Mouse (Mus musculus) hindbrain, embryonic 15.5 days (tissue): ENCODE results near the gene Stxbp2. TPM values are rescaled to one million over a fixed set of nuclear protein-coding genes. Genes with fewer than 3 reads are reported as not detected.
"Not testable (repeated sequence)": the region's sequence is repeated elsewhere in the genome, so short reads cannot be mapped to it uniquely, and the experiment has no call there.

Source experiments
- ATAC-seq: fragments of 200-750 bp; cut with Nextera tagmentation; 2 replicates; pipeline ENCODE4 v1.8.0; 2017; ENCODE audit warnings: low read depth, moderate number of reproducible peaks, moderate TSS enrichment; ENCODE audit not compliant: low FRiP score
- H3K27ac ChIP-seq: fragments of 300-500 bp; sonication (generic); replicated peaks from 2 replicates; pipeline ENCODE4 v1.5.1; 2015; ENCODE audit warnings: mild to moderate bottlenecking, inconsistent platforms
- H3K27me3 ChIP-seq: fragments of 300-500 bp; sonication (generic); 2 replicates; pipeline ENCODE4 v1.6.1; 2015; ENCODE audit warnings: control low read depth, inconsistent platforms
- H3K36me3 ChIP-seq: fragments of 300-500 bp; sonication (generic); 2 replicates; pipeline ENCODE4 v1.6.1; 2015; ENCODE audit warnings: control low read depth, inconsistent platforms
- H3K4me1 ChIP-seq: fragments of 300-500 bp; sonication (generic); replicated peaks from 2 replicates; pipeline ENCODE4 v1.6.1; 2015; ENCODE audit warnings: control low read depth, inconsistent platforms
- H3K4me2 ChIP-seq: fragments of 300-500 bp; sonication (generic); 2 replicates; pipeline ENCODE4 v1.6.1; 2015; ENCODE audit warnings: moderate library complexity, mild to moderate bottlenecking, inconsistent platforms
- H3K4me3 ChIP-seq: fragments of 300-500 bp; sonication (generic); 2 replicates; pipeline ENCODE4 v1.5.1; 2015; ENCODE audit warnings: mild to moderate bottlenecking, inconsistent platforms
- H3K9ac ChIP-seq: fragments of 300-500 bp; sonication (generic); 2 replicates; pipeline ENCODE4 v1.6.1; 2015; ENCODE audit warnings: inconsistent platforms
- H3K9me3 ChIP-seq: fragments of 300-500 bp; sonication (generic); 2 replicates; pipeline ENCODE4 v1.6.1; 2016; ENCODE audit warnings: control low read depth, inconsistent platforms
- WGBS: fragments of 180-500 bp; shearing (Covaris S2); methylation state at CpG from one replicate; pipeline ENCODE4 v1.1.7; 2015; 5-methylcytosine and 5-hydroxymethylcytosine counted together
- polyA plus RNA-seq: library from polyadenylated mRNA; unstranded; fragments of >200 nt; fragmentation: Nextera tagmentation; extraction: Ambion mirVana; gene quantifications from 2 replicates; pipeline ENCODE4 v1.2.1, GENCODE M21; 2015

Gene Stxbp2
- polyA plus RNA-seq: 38.0 and 45.3 TPM in 2 replicates

GRCm38 (mm10) chr8:3630647-3631477, at the start of gene Stxbp2:
Gene Stxbp2, plus strand, starts transcription at chr8:3630955.
- no peaks in the 10 kb centered on the region for H3K27me3 ChIP-seq
- H3K36me3 ChIP-seq: no peaks in the 10 kb centered on the region
- H3K9ac ChIP-seq: peak within 1 kb of the TSS; percentile 34
- peaks cover 10% of the 10 kb centered on the region for H3K4me1 ChIP-seq
- no peaks in the 10 kb centered on the region for H3K9me3 ChIP-seq
- 8% methylated on average over 47 of the region's 47 CpGs for WGBS
- ATAC-seq: peak; percentile 83
- no peak within 1 kb of the TSS for H3K27ac ChIP-seq
- peak within 1 kb of the TSS; percentile 78 for H3K4me2 ChIP-seq
- H3K4me3 ChIP-seq: peak within 1 kb of the TSS; percentile 46

GRCm38 (mm10) chr8:3581961-3582360, 48.8 kb upstream of the Stxbp2 start:
- 97% methylated on average over 3 of the region's 3 CpGs for WGBS
- not testable (repeated sequence) for ATAC-seq

GRCm38 (mm10) chr8:3586452-3586851, 44.3 kb upstream of the Stxbp2 start:
- no peaks in the 10 kb centered on the region; the same call in 1 of the 2 replicates for H3K4me1 ChIP-seq
- H3K27ac ChIP-seq: no peak overlapping the region
- H3K9me3 ChIP-seq: no peaks in the 10 kb centered on the region
- ATAC-seq: no peak
- H3K4me2 ChIP-seq: no peak overlapping the region; the same call in 1 of the 2 replicates
- no peaks in the 10 kb centered on the region for H3K36me3 ChIP-seq
- no peak overlapping the region for H3K9ac ChIP-seq
- no peaks in the 10 kb centered on the region for H3K27me3 ChIP-seq
- no peak overlapping the region for H3K4me3 ChIP-seq
- WGBS: 98% methylated on average over 2 of the region's 2 CpGs

More at GRCm38 (mm10) chr8:3581961-3582360, 48.8 kb upstream of the Stxbp2 start:
- H3K27ac ChIP-seq, H3K27me3 ChIP-seq, H3K4me3 ChIP-seq, H3K4me2 ChIP-seq, H3K9ac ChIP-seq, H3K36me3 ChIP-seq, H3K4me1 ChIP-seq, H3K9me3 ChIP-seq: not testable (repeated sequence)

- Histone ChIP-seq H3K9me3 (no peaks in the 10 kb centered on the region), H3K4me2 (peak within 1 kb of the TSS; percentile 67), H3K9ac (peak within 1 kb of the TSS; percentile 94), H3K4me1 (no peaks in the 10 kb centered on the region; the same call in 1 of the 2 replicates), H3K4me3 (peak within 1 kb of the TSS; percentile 91), H3K27me3 (no peaks in the 10 kb centered on the region), H3K27ac (peak within 1 kb of the TSS; percentile 87), H3K36me3 (no peaks in the 10 kb centered on the region)
- WGBS: 2% methylated on average over 7 of the region's 7 CpGs
- ATAC-seq: no peak; the same call in 1 of the 2 replicates
Observed at GRCm38 (mm10) chr8:3586993-3587390, 43.8 kb upstream of the Stxbp2 start, which contains the start of gene Camsap3. Gene Camsap3, plus strand, starts transcription at chr8:3587293.

- Histone ChIP-seq H3K36me3 (no peaks in the 10 kb centered on the region), H3K9ac (peak overlapping the region; percentile 94), H3K27me3 (no peaks in the 10 kb centered on the region), H3K4me1 (no peaks in the 10 kb centered on the region; the same call in 1 of the 2 replicates), H3K9me3 (no peaks in the 10 kb centered on the region), H3K27ac (peak overlapping the region; percentile 87), H3K4me3 (peak overlapping the region; percentile 91), H3K4me2 (peak overlapping the region; percentile 67)
- under 1% methylated on average over 74 of the region's 77 CpGs for WGBS
- ATAC-seq: peak; percentile 84
Observed at GRCm38 (mm10) chr8:3587391-3588257, 43.1 kb upstream of the Stxbp2 start.

- WGBS: 2% methylated on average over 11 of the region's 11 CpGs
- peak overlapping the region; percentile 87 for H3K27ac ChIP-seq
Observed at GRCm38 (mm10) chr8:3588258-3588633, 42.5 kb upstream of the Stxbp2 start.

GRCm38 (mm10) chr8:3593470-3593869, 37.3 kb upstream of the Stxbp2 start:
- Histone ChIP-seq H3K4me3 (no peak overlapping the region), H3K4me1 (peaks cover 14% of the 10 kb centered on the region), H3K9me3 (no peaks in the 10 kb centered on the region), H3K9ac (no peak overlapping the region), H3K36me3 (peaks cover 7% of the 10 kb centered on the region; the same call in 1 of the 2 replicates), H3K27me3 (no peaks in the 10 kb centered on the region), H3K4me2 (no peak overlapping the region), H3K27ac (no peak overlapping the region)
- ATAC-seq: no peak
- 65% methylated on average over 3 of the region's 3 CpGs for WGBS

More at GRCm38 (mm10) chr8:3588258-3588633, 42.5 kb upstream of the Stxbp2 start:
- peak overlapping the region; percentile 91 for H3K4me3 ChIP-seq
- ATAC-seq: peak; percentile 68
- no peaks in the 10 kb centered on the region for H3K9me3 ChIP-seq
- peak overlapping the region; percentile 94 for H3K9ac ChIP-seq
- H3K4me1 ChIP-seq: peaks cover 6% of the 10 kb centered on the region
- no peaks in the 10 kb centered on the region for H3K27me3 ChIP-seq
- no peaks in the 10 kb centered on the region for H3K36me3 ChIP-seq
- H3K4me2 ChIP-seq: peak overlapping the region; percentile 67

GRCm38 (mm10) chr8:3594466-3594865, 36.3 kb upstream of the Stxbp2 start:
- Histone ChIP-seq H3K36me3 (peaks cover 15% of the 10 kb centered on the region; the same call in 1 of the 2 replicates), H3K27me3 (no peaks in the 10 kb centered on the region), H3K4me1 (peaks cover 14% of the 10 kb centered on the region), H3K27ac (no peak overlapping the region), H3K9me3 (no peaks in the 10 kb centered on the region), H3K4me2 (no peak overlapping the region), H3K9ac (no peak overlapping the region), H3K4me3 (no peak overlapping the region)
- WGBS: 86% methylated on average over 2 of the region's 2 CpGs
- ATAC-seq: no peak

- H3K4me3 ChIP-seq: no peak overlapping the region
- H3K27ac ChIP-seq: no peak overlapping the region
- no peaks in the 10 kb centered on the region for H3K27me3 ChIP-seq
- H3K9ac ChIP-seq: no peak overlapping the region
- no peaks in the 10 kb centered on the region for H3K9me3 ChIP-seq
- peaks cover 46% of the 10 kb centered on the region for H3K36me3 ChIP-seq
- H3K4me1 ChIP-seq: peaks cover 10% of the 10 kb centered on the region
- ATAC-seq: no peak
- WGBS: 83% methylated on average over 3 of the region's 3 CpGs
- H3K4me2 ChIP-seq: no peak overlapping the region
Observed at GRCm38 (mm10) chr8:3598054-3598453, 32.7 kb upstream of the Stxbp2 start.

GRCm38 (mm10) chr8:3599219-3599618, 31.5 kb upstream of the Stxbp2 start:
- H3K9ac ChIP-seq: no peak overlapping the region
- no peaks in the 10 kb centered on the region for H3K27me3 ChIP-seq
- 73% methylated on average over 1 of the region's 1 CpGs for WGBS
- no peak overlapping the region for H3K27ac ChIP-seq
- no peak overlapping the region for H3K4me2 ChIP-seq
- no peak for ATAC-seq
- no peaks in the 10 kb centered on the region for H3K9me3 ChIP-seq
- no peaks in the 10 kb centered on the region for H3K4me1 ChIP-seq
- peaks cover 57% of the 10 kb centered on the region for H3K36me3 ChIP-seq
- no peak overlapping the region for H3K4me3 ChIP-seq

GRCm38 (mm10) chr8:3600401-3600800, 30.4 kb upstream of the Stxbp2 start:
- peaks cover 66% of the 10 kb centered on the region for H3K36me3 ChIP-seq
- H3K27me3 ChIP-seq: no peaks in the 10 kb centered on the region
- WGBS: 96% methylated on average over 6 of the region's 6 CpGs
- H3K9me3 ChIP-seq: no peaks in the 10 kb centered on the region
- no peaks in the 10 kb centered on the region for H3K4me1 ChIP-seq
- H3K27ac ChIP-seq: no peak overlapping the region
- H3K4me3 ChIP-seq: no peak overlapping the region
- H3K4me2 ChIP-seq: no peak overlapping the region
- no peak for ATAC-seq
- H3K9ac ChIP-seq: no peak overlapping the region

GRCm38 (mm10) chr8:3603439-3603838, 27.3 kb upstream of the Stxbp2 start:
- Histone ChIP-seq H3K27me3 (no peaks in the 10 kb centered on the region), H3K4me2 (no peak overlapping the region), H3K27ac (no peak overlapping the region), H3K36me3 (peaks cover 81% of the 10 kb centered on the region), H3K9me3 (no peaks in the 10 kb centered on the region), H3K9ac (no peak overlapping the region), H3K4me1 (no peaks in the 10 kb centered on the region), H3K4me3 (no peak overlapping the region)
- WGBS: 88% methylated on average over 13 of the region's 13 CpGs
- no peak for ATAC-seq
